Mouse (Mus musculus) frontal cortex, postnatal 10 days (tissue): ENCODE measurements around the gene Sgms1.
"Not testable (repeated sequence)": the region's sequence is repeated elsewhere in the genome, so short reads cannot be mapped to it uniquely, and the experiment has no call there.

Experiments used
- DNase-seq, 2 experiments: peaks; one replicate each; pipeline ENCODE4 v3.0.0; 2022; ENCODE audit warnings: low spot score in 2 of 2, mixed read lengths in 1 of 2

Gene Sgms1

GRCm38 (mm10) chr19:32137904-32138303 is 251.6 kb downstream of the Sgms1 start:
- DNase-seq = no peak

- DNase-seq = no peak
These were observed 252.5 kb downstream of the Sgms1 start for GRCm38 (mm10) chr19:32136888-32137625.

- DNase-seq = not testable (repeated sequence)
These were observed 257.6 kb downstream of the Sgms1 start for GRCm38 (mm10) chr19:32131707-32132488.

GRCm38 (mm10) chr19:32129281-32129680 is 260.2 kb downstream of the Sgms1 start:
- DNase-seq = no peak

GRCm38 (mm10) chr19:32127180-32127850 is 262.2 kb downstream of the Sgms1 start:
- no peak for DNase-seq

GRCm38 (mm10) chr19:32124155-32124554 is 265.4 kb downstream of the Sgms1 start:
- DNase-seq = no peak

GRCm38 (mm10) chr19:32123196-32123595 is 266.3 kb downstream of the Sgms1 start:
- DNase-seq = no peak

GRCm38 (mm10) chr19:32120798-32121197 is 268.7 kb downstream of the Sgms1 start:
- no peak for DNase-seq

GRCm38 (mm10) chr19:32119666-32120065 is 269.8 kb downstream of the Sgms1 start:
- DNase-seq = no peak

- no peak for DNase-seq
These were observed 271.0 kb downstream of the Sgms1 start for GRCm38 (mm10) chr19:32118496-32118895.

- no peak for DNase-seq
These were observed 272.0 kb downstream of the Sgms1 start for GRCm38 (mm10) chr19:32117484-32118018.

GRCm38 (mm10) chr19:32111866-32112790 is 277.4 kb downstream of the Sgms1 start:
- no peak for DNase-seq

- peak in 1 of 2 experiments; percentile 64 for DNase-seq
These were observed 281.7 kb downstream of the Sgms1 start, which contains the start of gene Asah2 for GRCm38 (mm10) chr19:32107771-32108306. Gene Asah2, minus strand, starts transcription at chr19:32108211.

- no peak for DNase-seq
These were observed 282.8 kb downstream of the Sgms1 start for GRCm38 (mm10) chr19:32106750-32107149.

- DNase-seq = no peak
These were observed 285.3 kb downstream of the Sgms1 start for GRCm38 (mm10) chr19:32104217-32104616.

GRCm38 (mm10) chr19:32102976-32103300 is 286.6 kb downstream of the Sgms1 start:
- no peak for DNase-seq

- DNase-seq = no peak
These were observed 287.1 kb downstream of the Sgms1 start for GRCm38 (mm10) chr19:32102294-32102975.

GRCm38 (mm10) chr19:32098582-32098981 is 290.9 kb downstream of the Sgms1 start:
- DNase-seq = no peak

- no peak for DNase-seq
These were observed 297.2 kb downstream of the Sgms1 start for GRCm38 (mm10) chr19:32092358-32092757.

- DNase-seq = no peak
These were observed 298.7 kb downstream of the Sgms1 start for GRCm38 (mm10) chr19:32090804-32091203.
